Mouse (Mus musculus): ENCODE results near the gene Sp110.
"Not testable (repeated sequence)": the region's sequence is repeated elsewhere in the genome, so short reads cannot be mapped to it uniquely, and the experiment has no call there.

GRCm38 (mm10) chr1:85573554-85573953, 25.1 kb downstream of the Sp110 start:
- TF ChIP-seq GATA1 (IDR thresholded peaks at IDR 0.05; ENCODE audit: borderline replicate concordance, low read length); CTCF (IDR thresholded peaks at IDR 0.05; ENCODE audit: low read depth, low read length): not testable (repeated sequence)
